Mouse (Mus musculus) cortical plate, adult 2 months (tissue): ENCODE data around the gene Kiss1r. TPM values are rescaled to one million over a fixed set of nuclear protein-coding genes. Genes with fewer than 3 reads are reported as not detected.

Source experiments
- H3K27ac ChIP-seq: fragments of 200-500 bp; 2 replicates; pipeline ENCODE4 v1.5.1; 2012; ENCODE audit warnings: low read length, control low read depth, inconsistent platforms; ENCODE audit not compliant: insufficient read depth
- H3K4me1 ChIP-seq: fragments of 200-500 bp; 2 replicates; pipeline ENCODE4 v1.6.1; 2011; ENCODE audit warnings: low read length; ENCODE audit not compliant: control insufficient read depth, insufficient read depth
- H3K4me3 ChIP-seq: fragments of 200-500 bp; 2 replicates; pipeline ENCODE4 v1.5.1; 2011; ENCODE audit warnings: mild to moderate bottlenecking, low read length, control low read depth; ENCODE audit not compliant: insufficient read depth
- CTCF ChIP-seq: fragments of 200-500 bp; IDR thresholded peaks from 2 replicates; pipeline ENCODE4 v1.5.1; 2011; ENCODE audit warnings: mild to moderate bottlenecking, control low read depth, low read length; ENCODE audit not compliant: insufficient read depth; ENCODE audit errors: extremely low read depth
- POLR2A ChIP-seq: fragments of 200-500 bp; IDR thresholded peaks from 2 replicates; pipeline ENCODE4 v1.6.1; 2011; ENCODE audit warnings: mild to moderate bottlenecking, low read length, control low read depth; ENCODE audit not compliant: insufficient read depth; ENCODE audit errors: extremely low read depth
- polyA plus RNA-seq: library from polyadenylated mRNA; depleted of rRNA; stranded (reverse); fragments of >200 nt; gene quantifications from 2 replicates; pipeline ENCODE4 v1.2.3, GENCODE M21; 2012

Gene Kiss1r
- polyA plus RNA-seq, 1 experiment: 12.5 TPM

DNA sequence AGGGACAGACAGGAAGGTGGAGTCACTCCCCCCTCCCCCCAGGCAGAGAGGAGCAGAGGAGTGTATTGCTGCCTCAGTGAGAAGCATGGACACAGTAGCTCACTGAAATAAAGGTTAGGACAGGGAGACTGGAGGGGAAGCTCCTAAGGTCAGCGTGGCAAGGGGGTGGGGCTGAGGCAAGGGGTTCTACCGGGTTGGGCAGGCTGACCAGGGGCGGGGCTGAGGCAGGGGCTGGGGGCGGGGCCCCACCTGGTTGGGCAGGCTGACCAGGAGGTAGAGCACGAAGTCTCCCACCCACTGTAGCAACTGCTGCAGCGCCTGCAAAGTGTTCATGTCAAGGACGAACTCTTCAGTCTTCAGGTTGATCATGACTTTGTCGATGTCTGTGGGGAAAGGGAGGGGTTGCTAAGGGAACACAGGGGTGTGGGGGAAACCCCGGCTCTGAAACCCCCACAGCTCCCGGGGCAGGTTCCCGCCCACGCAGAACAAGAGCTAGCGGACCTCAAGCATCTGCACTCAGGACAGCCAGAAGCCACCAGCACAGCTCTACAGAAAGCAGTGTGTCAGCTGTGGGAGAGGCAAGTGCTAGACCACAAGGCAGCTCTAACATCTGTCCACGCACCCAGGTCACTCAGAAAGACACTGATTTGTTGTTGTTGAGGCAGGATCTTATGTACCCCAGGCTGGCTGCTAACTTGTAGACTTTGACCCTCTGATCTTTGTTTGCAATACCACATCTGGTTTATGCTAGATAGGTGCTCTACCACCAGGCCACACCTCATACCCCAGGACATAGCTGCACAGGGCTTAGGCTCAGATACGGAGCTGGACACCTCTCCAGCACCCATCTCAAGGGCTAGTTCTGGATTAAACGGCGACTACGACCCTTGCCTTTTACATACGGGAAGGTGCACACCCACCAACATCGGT, 19.2 kb upstream of the Kiss1r start:
- no peak for TF ChIP-seq POLR2A
- no peak for TF ChIP-seq CTCF
- H3K4me1 ChIP-seq: no peaks in the 10 kb centered on the region
- H3K27ac ChIP-seq: no peak overlapping the region
- H3K4me3 ChIP-seq: no peak overlapping the region

DNA sequence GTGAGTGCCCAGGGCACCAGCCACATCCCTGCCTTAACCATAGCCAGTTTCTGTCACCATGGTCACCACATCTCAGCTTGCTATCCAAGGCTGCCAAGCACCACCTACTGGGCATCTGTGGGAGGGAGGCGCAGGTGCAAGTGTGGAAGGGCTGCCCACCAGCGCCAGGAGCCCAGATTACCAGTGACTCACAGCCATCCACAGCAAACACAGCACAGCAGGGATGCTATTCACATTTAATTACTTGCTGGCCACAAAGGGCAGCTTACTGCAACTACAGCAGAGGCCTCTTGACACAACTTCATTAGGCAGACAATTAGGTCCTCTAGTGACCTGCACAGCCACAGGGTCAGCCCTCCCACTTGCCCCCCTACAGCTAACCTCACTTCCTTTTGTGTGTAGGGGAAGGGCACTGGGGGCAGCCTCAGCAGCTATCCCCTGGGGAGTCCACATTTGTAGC, 15.8 kb upstream of the Kiss1r start:
- Histone ChIP-seq H3K4me1 (no peaks in the 10 kb centered on the region), H3K4me3 (no peak overlapping the region), H3K27ac (peak overlapping the region; percentile 24)
- TF ChIP-seq CTCF (peak; percentile 24; the same call in 1 of the 2 replicates), POLR2A (peak; percentile 39; the same call in 1 of the 2 replicates)

DNA sequence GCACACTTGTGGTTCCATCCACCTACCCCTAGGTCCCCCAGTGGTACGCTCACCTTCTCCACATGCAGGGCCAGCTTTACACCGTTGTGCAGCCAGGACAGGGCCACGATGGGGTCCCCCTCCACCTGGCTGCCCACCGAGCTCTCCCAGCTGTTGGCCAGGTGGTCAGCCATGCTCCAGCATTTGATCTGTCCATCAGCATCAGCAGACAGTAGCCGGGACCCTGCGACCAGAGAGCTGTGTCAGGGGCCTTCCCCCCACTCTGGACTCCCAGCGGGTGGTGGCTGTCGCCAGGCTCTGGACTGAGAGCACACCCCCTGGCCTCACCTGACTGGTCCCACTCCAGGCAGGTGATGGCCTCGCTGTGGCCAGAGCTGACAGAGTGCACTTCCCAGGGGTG, 10.1 kb upstream of the Kiss1r start:
- TF ChIP-seq POLR2A (no peak), CTCF (no peak)
- Histone ChIP-seq H3K4me3 (no peak overlapping the region), H3K27ac (no peak overlapping the region), H3K4me1 (peaks cover 3% of the 10 kb centered on the region; the same call in 1 of the 2 replicates)

DNA sequence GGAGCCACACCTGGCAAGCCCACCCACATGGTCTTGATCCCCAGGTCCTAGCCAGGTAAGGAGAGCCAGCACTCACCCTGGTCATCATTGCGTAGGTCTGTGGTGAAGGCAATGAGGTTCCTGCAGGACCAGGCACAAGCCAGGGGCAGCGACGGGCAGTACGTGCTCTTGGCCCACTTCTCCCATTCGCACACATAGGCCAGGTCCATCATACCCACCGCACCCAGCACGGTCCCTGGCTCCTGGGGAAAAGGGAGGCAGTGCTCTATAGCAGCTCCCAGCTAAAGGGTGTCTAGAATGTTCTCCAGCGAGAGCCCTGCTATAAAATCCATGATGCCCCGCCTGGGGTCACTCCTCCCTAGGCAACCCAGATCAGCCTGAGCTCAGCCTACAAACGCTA, 9.4 kb upstream of the Kiss1r start:
- Histone ChIP-seq H3K4me3 (no peak overlapping the region), H3K4me1 (peaks cover 3% of the 10 kb centered on the region; the same call in 1 of the 2 replicates), H3K27ac (no peak overlapping the region)
- TF ChIP-seq POLR2A (no peak), CTCF (no peak)

DNA sequence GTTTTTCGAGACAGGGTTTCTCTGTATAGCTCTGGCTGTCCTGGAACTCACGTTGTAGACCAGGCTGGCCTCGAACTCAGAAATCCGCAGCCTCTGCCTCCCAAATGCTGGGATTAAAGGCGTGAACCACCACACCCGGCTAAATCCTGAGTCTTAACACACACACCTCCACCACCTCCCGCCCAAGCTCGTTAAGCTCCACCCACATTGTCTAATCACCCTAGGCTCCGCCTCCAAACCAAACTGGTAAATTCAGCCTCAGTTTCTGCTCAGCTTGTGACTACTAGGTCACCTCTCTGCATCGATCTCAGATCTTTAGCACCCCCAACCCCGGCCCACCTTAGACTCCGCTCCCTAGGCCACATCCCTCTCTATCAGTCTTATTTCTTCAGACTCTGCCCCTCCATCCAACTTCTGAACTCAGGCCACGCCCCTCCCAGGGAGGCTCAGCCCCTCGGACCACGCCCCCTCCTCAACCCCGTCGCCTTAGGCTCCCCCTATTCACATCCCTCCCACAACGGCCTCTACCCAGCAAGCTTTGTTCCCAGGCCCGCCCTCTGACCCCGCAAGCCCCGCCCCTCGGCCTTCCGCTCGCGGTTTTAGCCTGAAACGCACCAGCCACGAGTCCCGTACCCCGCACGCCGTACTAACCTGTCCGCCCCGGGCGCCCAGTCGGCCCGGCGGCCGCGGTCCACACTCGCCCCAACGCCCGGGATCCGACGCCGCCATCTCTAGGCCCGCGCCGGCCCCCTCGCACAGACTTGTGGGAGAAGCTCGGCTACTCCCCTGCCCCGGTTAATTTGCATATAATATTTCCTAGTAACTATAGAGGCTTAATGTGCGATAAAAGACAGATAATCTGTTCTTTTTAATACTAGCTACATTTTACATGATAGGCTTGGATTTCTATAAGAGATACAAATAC, 8.3 kb upstream of the Kiss1r start, which contains the start of gene Med16:
Gene Med16 (minus strand): TSS at position 757 of the 925 bp plus-strand sequence.
- TF ChIP-seq CTCF (no peak), POLR2A (no peak)
- Histone ChIP-seq H3K4me3 (peak within 1 kb of the TSS; percentile 63), H3K4me1 (peaks cover 3% of the 10 kb centered on the region; the same call in 1 of the 2 replicates), H3K27ac (peak within 1 kb of the TSS; percentile 100)

- Histone ChIP-seq H3K4me3 (peak overlapping the region; percentile 63), H3K4me1 (peaks cover 3% of the 10 kb centered on the region; the same call in 1 of the 2 replicates), H3K27ac (peak overlapping the region; percentile 73)
- TF ChIP-seq POLR2A (peak; percentile 27; the same call in 1 of the 2 replicates), CTCF (no peak)
These were observed 7.5 kb upstream of the Kiss1r start for GRCm38 (mm10) chr10:79909092-79909922.

DNA sequence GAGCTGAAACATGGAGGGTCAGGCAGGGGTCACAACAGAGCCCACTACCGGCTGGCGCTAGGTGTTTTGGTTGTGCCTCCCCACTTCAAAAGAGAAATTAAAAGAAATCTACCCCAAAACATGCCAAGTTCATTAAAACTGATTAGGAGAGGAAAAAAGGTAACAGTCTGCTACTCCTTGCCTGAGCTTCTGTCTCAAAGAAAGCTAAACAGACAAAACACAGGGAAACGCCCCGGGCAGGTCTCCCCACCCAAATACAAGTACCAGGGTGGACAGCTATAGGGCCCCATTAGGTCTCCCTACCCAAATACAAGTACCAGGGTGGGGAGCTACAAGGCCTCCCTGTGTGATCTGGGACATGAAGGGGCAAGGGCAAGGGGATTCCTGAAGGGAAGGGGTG, 6.2 kb upstream of the Kiss1r start, which contains the start of gene Gm26602:
Gene Gm26602 (plus strand): TSS at position 301 of the 400 bp plus-strand sequence.
- Histone ChIP-seq H3K4me1 (peaks cover 6% of the 10 kb centered on the region), H3K27ac (peak within 1 kb of the TSS; percentile 74), H3K4me3 (no peak within 1 kb of the TSS)
- TF ChIP-seq POLR2A (no peak), CTCF (no peak)

DNA sequence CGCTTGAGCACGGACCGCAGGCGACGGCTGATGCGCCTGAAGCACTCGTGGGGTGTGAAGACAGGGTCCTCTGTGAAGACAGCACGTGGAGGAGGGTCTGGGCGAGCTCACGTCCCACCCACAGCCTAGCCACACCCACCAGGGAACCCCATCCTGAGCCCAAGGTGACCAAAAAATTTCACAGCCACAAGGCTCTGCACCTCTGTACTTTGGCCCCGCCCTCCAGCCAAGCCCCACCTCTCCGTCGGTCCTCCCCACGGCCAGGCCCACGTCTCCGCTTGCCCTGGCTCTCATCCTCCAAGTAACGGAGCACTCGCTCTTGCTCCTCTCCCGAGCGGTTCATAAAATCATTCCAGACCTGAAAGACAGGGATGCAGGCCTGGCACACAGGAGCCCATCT, 4.4 kb upstream of the Kiss1r start:
- TF ChIP-seq POLR2A (no peak; the same call in 1 of the 2 replicates), CTCF (no peak)
- H3K27ac ChIP-seq: no peak overlapping the region
- H3K4me3 ChIP-seq: no peak overlapping the region
- H3K4me1 ChIP-seq: peaks cover 7% of the 10 kb centered on the region

DNA sequence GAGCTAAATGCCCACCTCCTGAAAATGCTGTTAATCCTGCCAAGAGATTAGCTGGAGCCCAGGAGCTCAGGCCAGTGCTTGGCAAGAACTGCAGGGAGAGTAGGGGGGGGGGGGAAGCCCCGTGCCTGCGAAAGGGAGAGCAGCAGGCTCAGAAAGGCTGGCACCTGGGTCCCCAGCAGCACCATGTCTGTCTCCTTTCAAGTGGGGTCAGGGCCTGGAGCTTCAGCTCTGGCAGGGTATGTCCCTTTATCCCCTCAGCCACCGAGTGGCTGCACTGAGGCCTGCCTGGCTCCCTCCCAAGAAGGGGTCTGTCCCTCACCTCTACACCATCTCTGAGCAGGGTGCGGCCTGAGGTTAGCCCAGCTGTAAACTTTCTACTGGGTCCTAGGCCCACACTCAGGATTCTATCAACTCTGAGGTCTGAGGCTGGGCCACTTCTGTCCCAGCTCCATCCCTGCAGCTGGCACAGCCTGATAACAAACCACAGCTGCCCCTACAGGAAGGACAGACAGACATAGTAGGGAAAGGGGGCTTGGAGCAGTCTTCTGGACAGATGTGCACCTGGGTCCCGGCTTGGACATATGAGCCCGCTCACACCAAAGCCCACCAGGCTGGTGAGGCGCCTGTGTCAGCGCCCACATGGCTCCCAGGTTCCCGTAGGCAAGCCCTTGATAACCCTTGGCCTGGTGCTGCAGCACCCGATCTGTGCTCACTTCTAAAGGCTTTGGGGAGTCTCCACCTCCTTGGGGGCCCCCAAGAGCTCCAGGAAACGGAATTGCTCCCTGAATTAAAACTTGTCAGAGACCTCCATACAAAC, 2.4 kb upstream of the Kiss1r start:
- TF ChIP-seq POLR2A: no peak
- TF ChIP-seq CTCF: no peak
- H3K4me3 ChIP-seq: no peak overlapping the region
- H3K27ac ChIP-seq: no peak overlapping the region
- peaks cover 6% of the 10 kb centered on the region for H3K4me1 ChIP-seq
